Mouse (Mus musculus): ENCODE measurements at regions not wholly inside any gene's neighbourhood (a gene's known extent, or its start where the extent isn't known, plus 50 kb on each side); places are given as distances from the start of the nearest gene placed in this dataset.
"Not testable (repeated sequence)": the region's sequence is repeated elsewhere in the genome, so short reads cannot be mapped to it uniquely, and the experiment has no call there.

DNA sequence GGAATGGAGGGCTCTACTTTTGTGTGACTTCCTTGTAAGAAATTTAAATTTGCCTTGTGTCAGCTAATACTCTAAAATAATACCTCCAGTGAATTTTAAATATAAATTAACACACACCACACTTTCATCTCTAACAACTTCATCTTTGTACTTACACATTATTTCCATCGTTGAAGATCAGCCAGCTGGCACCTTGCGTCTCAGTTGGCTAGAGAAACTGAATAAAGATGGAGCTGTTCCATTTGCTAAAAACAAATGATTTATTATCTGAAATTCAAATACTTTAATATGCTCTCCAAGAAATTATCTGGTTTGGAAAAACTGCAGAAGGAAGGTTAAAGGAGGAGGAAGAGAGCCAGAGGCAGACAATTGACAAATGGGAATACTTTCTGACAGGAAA, 122.0 kb upstream of the Gm11096 start:
- no peak for DNase-seq

DNA sequence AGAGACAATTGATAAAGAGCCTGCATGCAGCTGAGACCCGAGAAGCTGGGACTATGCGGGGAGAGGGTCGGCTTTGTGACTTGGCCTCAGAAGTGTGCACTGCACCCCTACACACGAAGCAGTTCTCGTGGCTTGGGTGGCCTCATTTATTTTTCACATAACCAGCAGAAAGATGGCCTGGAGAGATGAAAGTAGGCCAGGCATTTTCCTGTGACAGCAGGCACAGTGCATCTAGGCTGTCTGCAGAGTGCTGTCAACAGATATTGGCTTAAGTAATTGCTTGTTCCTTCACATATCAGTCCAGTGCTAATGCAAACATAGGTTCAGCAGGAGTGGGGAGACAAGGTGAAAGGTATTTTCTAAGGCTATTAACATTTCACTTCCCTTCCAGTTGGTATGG, 124.9 kb upstream of the Gm11096 start:
- DNase-seq: no peak

DNA sequence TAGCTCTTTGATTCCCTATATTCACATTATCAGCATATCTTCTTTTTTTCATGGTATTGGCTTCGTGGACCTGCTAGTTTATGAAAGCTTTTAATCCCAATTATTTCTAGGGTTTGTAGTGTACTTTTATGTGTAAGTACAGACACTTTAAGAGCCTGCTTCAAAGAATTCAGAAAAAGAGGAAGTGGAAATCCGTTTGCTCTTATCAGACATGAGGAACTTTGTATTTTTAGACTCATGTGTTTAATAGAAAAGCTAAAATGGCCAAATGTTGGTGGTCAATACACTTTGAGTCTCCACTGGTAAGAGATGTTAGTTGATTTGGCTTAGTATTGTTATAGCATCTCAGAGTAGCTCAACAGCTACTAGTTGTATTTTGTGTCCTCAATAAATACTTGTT, 135.7 kb upstream of the Gm11096 start:
- no peak for DNase-seq

DNA sequence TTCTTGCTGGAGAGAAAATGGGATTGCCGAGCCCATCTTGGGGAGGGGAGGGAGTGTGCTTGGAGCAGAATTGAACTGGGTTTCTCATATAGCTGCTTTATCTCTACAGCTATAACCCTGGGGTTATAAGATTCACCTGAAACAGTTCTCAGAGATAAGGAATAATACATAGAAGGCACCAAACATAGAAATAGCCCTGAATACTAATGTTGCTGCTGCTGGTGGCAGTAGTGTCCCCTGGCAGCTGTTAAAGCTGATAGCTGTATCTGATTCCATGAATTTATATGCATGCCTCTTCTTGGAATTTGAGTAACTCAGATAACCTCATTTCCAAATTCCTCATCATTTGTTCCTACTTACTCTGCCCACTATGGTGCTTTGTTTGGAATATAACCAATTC, 137.0 kb upstream of the Gm11096 start:
- no peak for DNase-seq

DNA sequence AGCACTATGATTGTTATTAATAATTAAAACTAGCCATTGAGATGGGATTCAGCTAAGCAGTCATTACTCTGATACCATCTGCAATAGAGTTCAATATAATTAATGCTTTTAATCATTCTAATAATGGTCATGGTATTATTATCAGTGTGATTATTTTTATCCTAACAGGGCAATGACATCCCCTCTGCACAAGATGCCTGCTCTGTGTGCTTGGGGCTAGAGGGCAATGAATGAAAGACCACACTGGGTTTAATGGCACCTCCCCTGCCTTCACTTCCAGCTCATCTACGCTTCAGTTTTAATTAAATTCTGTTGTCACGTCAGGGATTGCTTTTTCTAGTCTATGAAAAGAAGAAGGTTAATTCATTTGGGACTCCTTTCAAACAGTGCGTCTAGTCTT, 139.1 kb upstream of the Gm11096 start:
- no peak for DNase-seq

DNA sequence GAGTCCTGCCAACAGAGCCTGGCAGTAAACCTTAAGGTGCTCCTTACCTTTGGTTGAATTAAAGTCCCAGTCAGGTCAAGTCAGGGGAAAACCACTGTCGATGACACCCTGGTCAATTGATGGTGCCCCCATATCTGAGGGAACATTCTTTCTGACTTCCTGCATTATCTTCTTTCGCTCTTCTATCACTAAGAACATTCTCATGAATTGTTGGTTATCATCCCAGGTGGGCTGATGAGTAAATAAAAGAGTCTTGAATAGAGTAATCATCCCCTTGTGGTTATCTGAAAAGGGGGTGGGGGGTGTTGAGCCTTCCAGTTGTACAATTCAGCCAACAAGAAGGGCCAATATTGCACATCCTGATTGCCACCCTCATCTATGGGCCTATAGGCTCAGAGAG, 149.7 kb upstream of the Gm11096 start:
- DNase-seq: no peak

DNA sequence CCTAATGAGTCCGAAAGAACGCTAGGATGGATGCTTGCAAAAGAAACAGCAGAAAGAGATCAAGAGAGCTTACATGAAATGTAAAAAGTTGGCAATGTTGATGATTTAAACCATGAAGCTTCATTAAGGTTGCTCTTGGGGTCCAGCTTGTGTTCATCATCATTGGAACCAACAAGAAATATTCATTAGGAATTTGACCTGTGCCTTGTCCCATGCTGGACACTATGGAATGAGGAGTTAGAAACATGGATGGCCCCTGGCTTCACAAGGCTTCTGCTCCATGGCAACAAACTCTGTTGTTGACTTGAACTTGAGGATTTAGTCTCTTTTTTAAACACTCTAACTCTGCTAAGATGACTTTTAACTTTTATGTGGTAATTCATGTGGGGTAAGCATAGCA, 159.0 kb upstream of the Gm11096 start:
- peak; percentile 12 for DNase-seq

DNA sequence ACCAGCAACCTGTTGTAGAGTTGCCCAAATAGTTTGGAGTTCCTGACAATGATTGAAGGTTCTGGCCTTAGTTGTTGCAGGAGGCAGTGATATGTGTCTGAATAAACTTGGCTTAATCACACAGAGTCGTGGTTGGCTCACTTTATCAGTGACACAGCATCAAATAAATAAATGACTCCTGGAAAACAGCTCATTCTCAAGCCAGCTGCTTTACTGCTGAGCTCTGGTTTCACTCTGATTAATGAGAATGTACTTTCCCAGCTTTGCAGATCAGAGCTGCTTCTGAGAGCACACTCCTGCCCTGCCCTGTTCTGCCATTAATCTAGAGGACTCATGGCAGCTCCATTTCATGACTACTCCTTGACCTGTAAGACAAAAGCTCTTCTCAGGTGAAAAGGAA, 171.3 kb upstream of the Gm11096 start:
- peak; percentile 29 for DNase-seq

DNA sequence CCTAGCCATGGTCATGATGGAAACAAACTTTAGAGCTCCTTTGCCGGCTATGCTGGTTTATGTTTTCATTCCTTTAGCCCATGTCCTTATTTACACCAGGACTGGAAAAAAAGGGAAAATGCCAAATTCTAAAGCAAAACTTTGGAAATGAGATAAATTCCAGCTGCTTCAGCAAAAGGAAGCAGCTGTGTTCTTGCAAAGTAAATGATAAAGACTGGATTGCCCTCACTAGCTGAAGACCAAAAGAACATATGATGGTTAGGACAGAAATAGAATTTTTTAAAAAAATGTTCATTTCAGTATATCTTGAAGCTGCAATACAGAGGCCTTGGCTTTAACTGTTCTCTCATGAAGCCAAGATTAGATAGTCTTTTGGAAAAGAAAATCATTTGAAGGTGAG, 179.6 kb upstream of the Gm11096 start:
- peak; percentile 12 for DNase-seq

DNA sequence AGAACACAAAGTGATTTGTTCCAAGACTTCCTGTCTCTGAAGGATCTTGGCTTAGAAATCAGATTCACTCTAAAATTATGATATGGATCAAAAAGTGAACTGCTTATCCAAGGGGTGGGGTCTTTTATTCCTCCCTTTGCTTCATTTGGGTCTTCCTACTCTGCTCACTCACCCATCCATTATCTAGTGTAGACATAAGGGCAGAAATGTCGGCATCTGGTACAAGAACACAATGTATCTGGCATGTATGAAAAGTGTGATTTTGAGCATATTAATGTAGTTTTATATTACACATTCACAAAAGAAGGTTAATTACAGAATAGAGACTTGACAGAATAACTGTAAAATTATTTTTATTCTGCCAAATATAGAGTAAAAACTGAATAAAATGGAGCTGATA, 181.5 kb upstream of the Gm11096 start:
- DNase-seq: no peak

DNA sequence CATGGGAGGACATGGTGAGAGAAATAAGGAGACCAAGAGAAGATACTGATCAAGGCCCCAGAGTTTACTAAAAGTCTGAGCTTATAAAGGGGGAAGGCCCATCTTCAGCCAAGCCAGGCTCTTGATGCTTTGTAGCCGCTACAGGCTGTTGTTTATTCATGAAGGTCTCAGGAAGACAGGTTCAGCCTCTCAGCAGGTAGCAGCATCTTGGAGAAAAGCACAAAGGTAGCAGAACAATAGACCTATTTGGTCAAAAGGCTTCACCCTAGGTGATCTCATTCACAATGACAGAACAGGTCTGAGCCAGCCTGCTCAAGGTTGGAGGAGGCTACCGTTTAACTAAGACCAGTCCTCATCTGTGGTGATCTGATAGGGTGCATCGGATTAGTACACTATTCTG, 185.5 kb upstream of the Gm11096 start:
- no peak for DNase-seq

DNA sequence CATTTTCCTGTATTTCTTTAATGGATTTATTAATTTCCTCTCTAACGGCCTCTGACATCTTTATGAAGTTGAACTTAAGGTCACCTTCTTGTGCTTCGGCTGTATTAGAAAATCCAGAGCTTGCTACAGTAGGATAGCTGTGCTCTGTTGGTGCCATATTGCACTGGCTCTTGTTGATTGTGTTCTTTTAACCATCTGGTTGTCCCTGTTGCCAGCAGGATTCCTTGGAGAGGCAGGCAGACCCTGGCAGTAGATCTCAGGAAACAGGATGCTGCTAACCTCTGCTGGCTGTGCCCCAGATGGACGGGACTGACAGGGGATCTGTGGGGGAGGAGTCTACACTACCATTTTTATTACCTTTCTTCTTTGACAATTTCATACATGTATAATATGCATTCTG, 185.9 kb upstream of the Thumpd2 start:
- no peak for DNase-seq

DNA sequence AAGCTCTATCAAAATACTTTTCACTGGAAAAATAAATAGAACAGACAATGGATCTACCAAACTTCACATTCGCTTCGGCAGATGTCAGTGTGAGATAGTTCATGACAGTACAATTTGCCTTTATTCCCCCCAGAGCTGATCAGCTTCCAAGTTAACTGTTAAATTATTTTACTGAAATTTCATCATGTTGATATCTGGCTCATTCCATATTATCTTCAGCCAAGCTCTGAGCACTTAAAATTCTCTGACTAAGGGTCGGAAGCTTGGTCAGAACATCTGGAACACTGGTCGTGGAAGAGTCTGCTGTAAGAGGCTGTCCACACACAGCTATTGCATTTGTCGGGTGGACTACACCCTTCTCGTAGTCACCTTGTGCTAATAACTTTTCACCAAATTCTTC, 181.3 kb upstream of the Thumpd2 start:
- no peak for DNase-seq

DNA sequence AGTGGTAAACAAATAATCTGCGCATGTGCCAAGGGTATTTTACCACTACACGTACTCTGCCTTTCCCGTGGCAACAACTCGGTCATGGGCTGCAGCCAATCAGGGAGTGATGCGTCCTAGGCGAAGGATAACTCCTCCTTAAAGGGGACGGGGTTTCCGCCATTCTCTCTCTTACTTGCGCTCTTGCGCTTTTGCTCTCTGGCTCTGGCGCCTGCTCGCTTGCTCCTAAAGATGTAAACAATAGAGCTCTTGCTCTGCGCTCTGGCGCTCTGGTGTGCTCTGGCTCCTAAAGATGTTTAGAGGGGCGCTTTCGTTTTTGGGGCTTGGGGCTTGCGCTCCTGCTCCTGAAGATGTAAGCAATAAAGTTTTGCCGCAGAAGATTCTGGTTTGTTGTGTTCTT, 166.9 kb upstream of the Thumpd2 start:
- DNase-seq: not testable (repeated sequence)

DNA sequence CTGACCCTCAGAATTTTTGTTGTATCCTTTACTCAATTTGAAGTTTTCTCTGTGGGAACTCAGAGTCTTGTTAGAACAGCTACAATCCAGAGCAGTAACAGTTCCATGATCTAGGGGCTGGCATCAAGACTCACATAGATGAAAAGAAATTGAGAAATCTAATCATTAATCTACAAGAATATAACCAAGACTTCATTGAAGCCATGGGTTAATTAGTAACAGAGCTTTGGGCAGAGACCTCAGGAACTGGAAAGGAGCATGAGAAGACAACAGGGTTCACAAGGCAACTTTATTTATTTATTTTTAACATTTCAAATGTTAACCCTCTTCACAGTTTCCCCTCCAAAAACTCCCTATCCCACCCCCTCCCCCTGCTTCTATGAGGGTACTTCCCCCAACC, 160.4 kb upstream of the Thumpd2 start:
- DNase-seq: no peak

DNA sequence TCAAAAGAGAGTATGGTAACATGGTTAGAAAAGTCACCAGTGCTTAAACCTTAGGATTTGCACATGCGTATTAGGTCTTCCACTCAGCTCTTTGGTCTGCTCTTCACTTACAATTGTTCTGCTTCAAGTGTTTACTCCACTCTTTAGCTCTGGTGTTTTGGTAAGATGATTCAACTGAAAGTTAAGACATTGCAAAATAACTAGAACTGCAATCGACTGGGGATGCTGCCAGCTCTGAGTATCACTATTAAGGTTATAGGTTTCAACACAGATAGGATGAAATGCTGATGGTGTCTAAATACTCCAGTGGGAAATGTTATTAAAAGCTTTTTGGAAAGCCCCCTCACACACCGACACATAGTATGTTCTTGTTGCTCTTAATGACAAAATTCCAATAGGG, 156.6 kb upstream of the Thumpd2 start:
- DNase-seq: no peak

DNA sequence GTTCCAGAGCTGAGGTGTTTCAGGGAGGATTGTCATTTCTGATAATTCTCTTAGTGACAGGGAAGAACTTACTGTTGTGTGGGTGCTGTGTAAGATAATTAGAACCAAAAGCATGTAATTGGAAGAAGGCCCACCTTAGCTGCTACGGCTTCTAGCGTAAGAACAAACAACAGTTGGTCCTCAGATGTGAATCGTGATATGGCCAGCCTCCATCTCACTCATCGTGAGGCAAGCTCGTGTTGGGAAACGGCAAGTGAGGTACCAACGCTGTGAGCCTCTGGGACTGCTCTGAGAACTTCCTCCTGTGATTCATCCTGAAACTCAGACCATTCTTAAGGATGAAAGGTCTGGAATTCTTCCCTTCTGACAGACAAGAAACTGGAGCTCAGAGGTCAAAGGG, 150.0 kb upstream of the Thumpd2 start:
- no peak for DNase-seq

DNA sequence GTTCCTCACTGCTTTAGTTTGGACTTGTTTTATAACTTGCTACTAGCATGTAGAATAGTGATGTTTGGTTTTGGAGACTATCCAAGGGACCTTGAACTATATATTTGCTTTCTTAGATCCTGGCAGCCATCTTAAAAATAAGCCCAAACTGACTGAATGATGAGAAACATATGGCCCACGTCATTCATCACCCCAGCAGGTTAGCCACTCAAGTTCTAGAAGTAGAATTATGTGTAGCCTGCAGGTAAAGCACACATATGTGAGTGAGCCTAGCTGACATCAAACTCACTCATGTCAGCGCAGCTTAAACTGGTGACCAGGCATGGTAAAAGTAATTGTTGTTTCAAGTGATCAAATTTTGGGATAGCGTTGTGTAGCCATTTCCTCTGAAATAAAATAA, 147.2 kb upstream of the Thumpd2 start:
- no peak for DNase-seq

DNA sequence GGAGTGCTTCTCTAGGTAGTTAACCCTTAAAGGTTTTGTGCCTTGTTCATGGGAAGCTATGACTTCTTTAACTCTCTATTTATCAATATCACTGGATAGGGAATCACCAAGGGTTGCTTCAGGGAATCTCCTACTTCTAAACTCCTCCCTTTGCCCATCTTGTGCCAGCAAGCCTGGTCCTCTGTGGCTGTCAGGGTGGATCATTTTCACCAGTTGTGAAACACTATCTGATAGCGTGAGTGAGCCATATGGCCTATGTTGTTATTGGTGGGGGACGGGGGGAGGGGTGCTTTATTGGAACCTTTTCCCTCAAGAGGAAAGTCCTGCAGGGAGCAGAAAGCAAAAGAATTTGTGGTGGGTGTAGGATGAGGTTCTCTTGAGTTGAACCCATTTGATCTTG, 145.5 kb upstream of the Thumpd2 start:
- DNase-seq: no peak

DNA sequence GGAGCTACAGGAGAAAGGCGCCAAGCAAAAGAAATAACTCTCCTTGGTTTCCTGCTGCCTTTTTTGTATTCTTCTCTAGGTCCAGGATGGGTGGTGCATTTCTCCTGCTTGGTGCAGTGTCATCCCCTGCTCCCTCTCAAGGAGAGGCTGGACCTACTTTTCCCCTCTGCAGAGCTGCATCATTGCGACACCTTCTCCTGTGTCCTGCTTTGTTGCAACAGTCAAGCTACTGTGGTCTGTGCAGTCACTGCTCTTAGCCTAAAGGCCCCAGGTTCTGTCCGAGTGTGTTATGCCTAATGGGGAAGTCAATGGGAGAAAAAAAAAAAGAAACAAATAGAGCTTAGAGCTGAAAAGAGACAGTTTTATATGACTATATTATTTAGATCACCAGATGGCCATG, 144.4 kb upstream of the Thumpd2 start:
- no peak for DNase-seq

DNA sequence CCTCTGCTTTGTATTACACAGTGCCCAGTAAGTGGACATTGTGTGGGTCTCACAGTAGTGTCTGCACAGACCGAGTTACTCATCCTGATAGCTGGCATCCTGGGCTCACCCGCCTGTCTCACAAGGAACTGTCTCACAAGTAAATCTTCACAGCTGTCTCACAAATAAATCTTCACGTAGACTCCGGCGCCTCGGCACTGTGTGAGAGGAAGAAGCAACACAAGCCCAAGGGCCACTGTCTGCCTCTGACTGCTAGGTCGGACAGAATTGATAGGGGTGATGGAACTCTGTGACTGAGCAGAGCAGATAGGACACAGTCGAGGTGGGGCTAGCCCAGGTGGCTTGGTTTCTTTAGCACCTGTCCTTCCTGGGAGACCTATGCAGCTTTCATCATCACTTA, 136.2 kb upstream of the Thumpd2 start:
- no peak for DNase-seq

DNA sequence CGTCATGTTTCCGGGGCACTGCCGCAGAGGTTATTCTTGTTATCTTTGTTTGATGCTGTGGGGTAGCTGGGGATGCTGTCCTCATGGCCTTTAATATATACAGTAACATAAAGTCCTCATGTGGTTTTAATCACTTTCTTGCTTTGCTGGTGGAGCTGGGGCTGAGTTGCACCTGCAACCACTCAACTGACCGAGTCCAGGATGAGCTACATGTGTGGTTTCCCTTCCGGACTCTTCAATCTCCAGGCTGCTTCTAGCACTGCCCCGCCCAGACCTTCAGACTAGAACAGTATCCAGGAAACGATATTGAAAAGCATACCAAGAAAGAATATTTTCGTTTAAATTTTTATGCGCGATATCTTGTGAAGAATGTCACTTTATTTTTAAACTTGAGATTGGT, 129.1 kb upstream of the Thumpd2 start:
- no peak for DNase-seq

DNA sequence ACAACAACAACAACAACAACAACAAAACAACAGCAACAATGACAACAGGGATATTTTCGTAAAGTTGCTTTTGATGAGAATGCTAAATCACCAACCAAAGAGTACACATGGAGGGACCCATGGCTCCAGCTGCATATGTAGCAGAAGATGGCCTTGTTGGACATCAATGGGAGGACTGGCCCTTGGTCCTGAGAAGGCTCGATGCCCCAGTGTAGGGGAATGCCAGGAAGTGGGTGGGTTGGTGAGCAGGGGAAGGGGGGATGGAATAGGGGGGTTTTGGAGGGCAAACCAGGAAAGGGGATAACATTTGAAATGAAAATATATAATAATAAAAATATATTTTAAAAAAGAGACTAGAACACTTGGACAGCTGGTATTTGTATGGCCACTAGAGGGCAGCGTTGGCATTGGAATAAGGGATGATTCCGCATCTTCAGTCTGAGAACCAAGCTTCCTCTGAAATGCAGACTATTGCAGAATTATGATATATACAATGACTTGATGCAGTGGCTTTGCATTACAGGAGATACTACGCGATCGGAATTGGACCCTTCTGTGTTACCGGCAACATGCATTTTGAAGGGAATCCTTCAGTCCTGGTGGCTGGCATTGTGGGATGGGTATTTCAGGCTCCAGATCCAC, 128.5 kb upstream of the Thumpd2 start:
- DNase-seq: peak; percentile 68

DNA sequence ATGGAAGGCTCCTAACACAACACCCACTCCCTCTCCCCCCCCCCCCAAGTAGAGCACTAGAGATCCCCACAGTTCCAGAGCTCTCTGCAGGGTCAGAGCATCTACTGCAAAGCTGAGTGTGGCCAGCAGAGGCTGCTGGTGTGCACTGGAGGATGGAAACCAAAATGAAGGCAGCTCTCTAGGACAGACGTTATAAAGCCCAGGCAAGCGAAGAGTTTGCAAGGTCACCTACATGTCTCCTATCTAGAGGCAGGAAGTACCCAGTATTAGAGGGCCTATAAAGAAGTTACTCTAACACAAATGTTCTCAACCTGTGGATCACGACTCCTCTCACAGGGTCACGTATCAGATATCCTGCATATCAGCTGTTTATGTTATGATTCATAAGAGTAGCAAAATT, 125.1 kb upstream of the Thumpd2 start:
- peak; percentile 42 for DNase-seq

DNA sequence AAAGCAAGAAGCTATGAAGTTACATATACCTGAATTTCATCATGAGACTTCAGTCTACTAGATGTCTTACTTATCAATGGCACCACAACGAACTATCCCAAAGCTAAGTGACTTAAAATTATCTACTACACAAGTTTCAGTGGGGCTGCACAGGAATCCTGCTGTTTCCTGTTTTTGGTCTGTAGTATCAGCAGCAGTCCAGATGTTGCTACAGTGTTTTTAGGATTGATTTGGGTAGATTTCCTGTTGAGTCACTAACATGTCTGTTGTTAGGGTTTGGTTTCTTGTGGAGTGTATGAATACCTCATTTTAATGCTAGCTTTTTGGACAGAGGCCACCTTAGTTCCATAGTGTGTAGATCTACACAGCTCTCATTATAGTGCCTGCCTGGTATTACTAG, 120.8 kb upstream of the Thumpd2 start:
- DNase-seq: no peak

All from kidney, postnatal 14 days (tissue).